ENCODE assay signal across 24 mouse cellular contexts in genomic region chr9:88368476-88368875, GRCm38 (mm10). TPM values are rescaled to one million over a fixed set of nuclear protein-coding genes. Genes with fewer than 3 reads are reported as not detected.
"Had no signal": no experiment of that assay in that cellular context is flagged by ENCODE, and none has a peak within 500 bp of the region (broad histone marks: within the 10 kb centered on the region; RNA-seq: fewer than 3 reads in every experiment).

No protein-coding gene starts in this region.

- ATAC-seq: forebrain, embryonic 13.5 days; forebrain, embryonic 14.5 days; forebrain, embryonic 15.5 days; forebrain, embryonic 16.5 days; forebrain, postnatal 0 days had no signal

- H3K27ac ChIP-seq: embryonic facial prominence, embryonic 10.5 days; embryonic facial prominence, embryonic 12.5 days; embryonic facial prominence, embryonic 13.5 days; embryonic facial prominence, embryonic 15.5 days; forebrain, embryonic 10.5 days; forebrain, embryonic 12.5 days; forebrain, embryonic 13.5 days; forebrain, embryonic 15.5 days; heart, adult 2 months had no signal

- H3K4me2 ChIP-seq: embryonic facial prominence, embryonic 12.5 days; embryonic facial prominence, embryonic 13.5 days; embryonic facial prominence, embryonic 15.5 days; forebrain, embryonic 12.5 days; forebrain, embryonic 13.5 days; forebrain, embryonic 15.5 days had no signal

- H3K27me3 ChIP-seq: embryonic facial prominence, embryonic 12.5 days; embryonic facial prominence, embryonic 13.5 days; embryonic facial prominence, embryonic 15.5 days; forebrain, embryonic 12.5 days; forebrain, embryonic 13.5 days; forebrain, embryonic 15.5 days had no signal

- H3K4me1 ChIP-seq: embryonic facial prominence, embryonic 10.5 days; embryonic facial prominence, embryonic 12.5 days; embryonic facial prominence, embryonic 13.5 days; embryonic facial prominence, embryonic 15.5 days; forebrain, embryonic 10.5 days; forebrain, embryonic 12.5 days; forebrain, embryonic 13.5 days; forebrain, embryonic 15.5 days had no signal

- H3K9me3 ChIP-seq: embryonic facial prominence, embryonic 10.5 days; embryonic facial prominence, embryonic 12.5 days; embryonic facial prominence, embryonic 13.5 days; embryonic facial prominence, embryonic 15.5 days; forebrain, embryonic 10.5 days; forebrain, embryonic 12.5 days; forebrain, embryonic 13.5 days; forebrain, embryonic 15.5 days had no signal

- H3K9ac ChIP-seq: embryonic facial prominence, embryonic 12.5 days; embryonic facial prominence, embryonic 13.5 days; embryonic facial prominence, embryonic 15.5 days; forebrain, embryonic 12.5 days; forebrain, embryonic 13.5 days; forebrain, embryonic 15.5 days; forebrain, postnatal 0 days had no signal

- DNase-seq: cerebellum, adult 8-10 months; cerebellum, adult 9-10 months; cerebellum, adult 9-11 months; cerebellum, postnatal 36 days; embryo, embryonic 11 days; forebrain, postnatal 0 days; gastrocnemius, postnatal 10 days; gastrocnemius, postnatal 14 days; gastrocnemius, postnatal 25 days; gastrocnemius, postnatal 36 days; heart, adult 11 months; heart, adult 18-20 months; heart, adult 2 months had no signal

- H3K4me3 ChIP-seq: embryonic facial prominence, embryonic 10.5 days; embryonic facial prominence, embryonic 12.5 days; embryonic facial prominence, embryonic 13.5 days; embryonic facial prominence, embryonic 15.5 days; erythroblast, embryonic 14.5 days; forebrain, embryonic 10.5 days; forebrain, embryonic 12.5 days; forebrain, embryonic 13.5 days; forebrain, embryonic 15.5 days; heart, adult 2 months had no signal

- H3K36me3 ChIP-seq: embryonic facial prominence, embryonic 10.5 days; embryonic facial prominence, embryonic 12.5 days; forebrain, embryonic 10.5 days; forebrain, embryonic 12.5 days; forebrain, embryonic 15.5 days had no signal

RNA-seq across cellular contexts. Expression of gene Nt5e, which starts 41.5 kb away (rescaled TPM):
- polyA plus RNA-seq: erythroblast, embryonic 14.5 days had no signal
